Mouse (Mus musculus): ENCODE data around the gene Sgf29. TPM values are rescaled to one million over a fixed set of nuclear protein-coding genes. Genes with fewer than 3 reads are reported as not detected.
A peak's percentile ranks its signal among the peaks of the same experiment; 100 is the strongest.

Gene Sgf29
- 53.2 and 64.5 TPM in 2 replicates for polyA plus RNA-seq (2015; fragmentation: Nextera tagmentation; extraction: Ambion mirVana)

- H3K9me3 ChIP-seq (replicated peaks): no peaks in the 10 kb centered on the region
- H3K4me3 ChIP-seq (replicated peaks): peak within 1 kb of the TSS; percentile 60
- H3K4me1 ChIP-seq: peaks cover 21% of the 10 kb centered on the region
- no peaks in the 10 kb centered on the region for H3K27me3 ChIP-seq (replicated peaks)
- no peaks in the 10 kb centered on the region for H3K36me3 ChIP-seq
- H3K27ac ChIP-seq (replicated peaks): peak within 1 kb of the TSS; percentile 96
- peak within 1 kb of the TSS; percentile 74 for H3K9ac ChIP-seq (replicated peaks)
- peak; percentile 99 for ATAC-seq (ENCODE audit: low FRiP score)
- peak within 1 kb of the TSS; percentile 79 for H3K4me2 ChIP-seq
- 2% methylated on average over 57 of the region's 57 CpGs for WGBS
Measured at GRCm38 (mm10) chr7:126649231-126650051, at the start of gene Sgf29. Gene Sgf29, plus strand, starts transcription at chr7:126649309.

- Histone ChIP-seq H3K27ac (replicated peaks) (no peak overlapping the region), H3K27me3 (replicated peaks) (no peaks in the 10 kb centered on the region), H3K9me3 (replicated peaks) (no peaks in the 10 kb centered on the region), H3K4me3 (replicated peaks) (no peak overlapping the region), H3K36me3 (no peaks in the 10 kb centered on the region), H3K9ac (replicated peaks) (no peak overlapping the region), H3K4me1 (no peaks in the 10 kb centered on the region), H3K4me2 (no peak overlapping the region)
- 48% methylated on average over 5 of the region's 5 CpGs for WGBS
- ATAC-seq (ENCODE audit: low FRiP score): no peak
Measured at GRCm38 (mm10) chr7:126601896-126602295, 47.2 kb upstream of the Sgf29 start.

GRCm38 (mm10) chr7:126602650-126603049, 46.5 kb upstream of the Sgf29 start:
- 75% methylated on average over 3 of the region's 3 CpGs for WGBS

GRCm38 (mm10) chr7:126606611-126607010, 42.5 kb upstream of the Sgf29 start:
- Histone ChIP-seq H3K27ac (replicated peaks) (no peak overlapping the region), H3K9ac (replicated peaks) (no peak overlapping the region), H3K4me3 (replicated peaks) (no peak overlapping the region), H3K9me3 (replicated peaks) (no peaks in the 10 kb centered on the region), H3K4me2 (no peak overlapping the region), H3K27me3 (replicated peaks) (no peaks in the 10 kb centered on the region), H3K36me3 (no peaks in the 10 kb centered on the region), H3K4me1 (no peaks in the 10 kb centered on the region)
- ATAC-seq (ENCODE audit: low FRiP score): no peak
- WGBS: 70% methylated on average over 5 of the region's 5 CpGs

More at GRCm38 (mm10) chr7:126602650-126603049, 46.5 kb upstream of the Sgf29 start:
- Histone ChIP-seq H3K9me3 (replicated peaks) (no peaks in the 10 kb centered on the region), H3K4me1 (no peaks in the 10 kb centered on the region), H3K27me3 (replicated peaks) (no peaks in the 10 kb centered on the region), H3K4me2 (no peak overlapping the region), H3K4me3 (replicated peaks) (no peak overlapping the region), H3K27ac (replicated peaks) (no peak overlapping the region), H3K9ac (replicated peaks) (no peak overlapping the region), H3K36me3 (no peaks in the 10 kb centered on the region)
- ATAC-seq (ENCODE audit: low FRiP score): no peak

GRCm38 (mm10) chr7:126607064-126607463, 42.0 kb upstream of the Sgf29 start:
- WGBS: 71% methylated on average over 3 of the region's 3 CpGs
- no peak overlapping the region for H3K4me2 ChIP-seq

GRCm38 (mm10) chr7:126607796-126608195, 41.3 kb upstream of the Sgf29 start:
- Histone ChIP-seq H3K9ac (replicated peaks) (no peak overlapping the region), H3K4me2 (no peak overlapping the region), H3K9me3 (replicated peaks) (no peaks in the 10 kb centered on the region), H3K27ac (replicated peaks) (no peak overlapping the region), H3K4me1 (no peaks in the 10 kb centered on the region), H3K27me3 (replicated peaks) (no peaks in the 10 kb centered on the region), H3K4me3 (replicated peaks) (no peak overlapping the region), H3K36me3 (no peaks in the 10 kb centered on the region)
- ATAC-seq (ENCODE audit: low FRiP score): no peak
- 85% methylated on average over 5 of the region's 5 CpGs for WGBS

More at GRCm38 (mm10) chr7:126607064-126607463, 42.0 kb upstream of the Sgf29 start:
- H3K36me3 ChIP-seq: no peaks in the 10 kb centered on the region
- H3K27me3 ChIP-seq (replicated peaks): no peaks in the 10 kb centered on the region
- H3K9ac ChIP-seq (replicated peaks): no peak overlapping the region
- ATAC-seq (ENCODE audit: low FRiP score): no peak
- no peaks in the 10 kb centered on the region for H3K4me1 ChIP-seq
- no peaks in the 10 kb centered on the region for H3K9me3 ChIP-seq (replicated peaks)
- H3K27ac ChIP-seq (replicated peaks): no peak overlapping the region
- no peak overlapping the region for H3K4me3 ChIP-seq (replicated peaks)

GRCm38 (mm10) chr7:126612736-126613135, 36.4 kb upstream of the Sgf29 start:
- Histone ChIP-seq H3K4me2 (no peak overlapping the region), H3K9me3 (replicated peaks) (no peaks in the 10 kb centered on the region), H3K4me1 (no peaks in the 10 kb centered on the region), H3K4me3 (replicated peaks) (no peak overlapping the region), H3K27me3 (replicated peaks) (no peaks in the 10 kb centered on the region), H3K9ac (replicated peaks) (no peak overlapping the region), H3K27ac (replicated peaks) (no peak overlapping the region), H3K36me3 (no peaks in the 10 kb centered on the region)
- no peak for ATAC-seq (ENCODE audit: low FRiP score)
- WGBS: 72% methylated on average over 3 of the region's 3 CpGs

GRCm38 (mm10) chr7:126616707-126617106, 32.4 kb upstream of the Sgf29 start:
- Histone ChIP-seq H3K27me3 (replicated peaks) (no peaks in the 10 kb centered on the region), H3K36me3 (no peaks in the 10 kb centered on the region), H3K4me2 (no peak overlapping the region), H3K4me1 (no peaks in the 10 kb centered on the region), H3K4me3 (replicated peaks) (no peak overlapping the region), H3K9ac (replicated peaks) (no peak overlapping the region), H3K27ac (replicated peaks) (no peak overlapping the region), H3K9me3 (replicated peaks) (no peaks in the 10 kb centered on the region)
- ATAC-seq (ENCODE audit: low FRiP score): no peak
- WGBS: 75% methylated on average over 3 of the region's 3 CpGs

GRCm38 (mm10) chr7:126619559-126620275, 29.4 kb upstream of the Sgf29 start:
- H3K4me1 ChIP-seq: no peaks in the 10 kb centered on the region
- no peak overlapping the region for H3K27ac ChIP-seq (replicated peaks)
- no peaks in the 10 kb centered on the region for H3K36me3 ChIP-seq
- no peak overlapping the region for H3K4me2 ChIP-seq
- ATAC-seq (ENCODE audit: low FRiP score): no peak
- H3K27me3 ChIP-seq (replicated peaks): no peaks in the 10 kb centered on the region
- H3K9me3 ChIP-seq (replicated peaks): no peaks in the 10 kb centered on the region
- no peak overlapping the region for H3K9ac ChIP-seq (replicated peaks)
- WGBS: 84% methylated on average over 10 of the region's 10 CpGs
- H3K4me3 ChIP-seq (replicated peaks): no peak overlapping the region

- ATAC-seq (ENCODE audit: low FRiP score): no peak
- H3K36me3 ChIP-seq: no peaks in the 10 kb centered on the region
- no peak overlapping the region for H3K9ac ChIP-seq (replicated peaks)
- H3K4me2 ChIP-seq: no peak overlapping the region
- H3K27ac ChIP-seq (replicated peaks): no peak overlapping the region
- no peak overlapping the region for H3K4me3 ChIP-seq (replicated peaks)
- WGBS: 91% methylated on average over 9 of the region's 9 CpGs
- no peaks in the 10 kb centered on the region for H3K4me1 ChIP-seq
- no peaks in the 10 kb centered on the region for H3K27me3 ChIP-seq (replicated peaks)
- H3K9me3 ChIP-seq (replicated peaks): no peaks in the 10 kb centered on the region
Measured at GRCm38 (mm10) chr7:126621452-126622359, 27.4 kb upstream of the Sgf29 start.

GRCm38 (mm10) chr7:126623381-126623780, 25.7 kb upstream of the Sgf29 start:
- WGBS: 93% methylated on average over 1 of the region's 1 CpGs
- ATAC-seq (ENCODE audit: low FRiP score): no peak
- Histone ChIP-seq H3K36me3 (no peaks in the 10 kb centered on the region), H3K9ac (replicated peaks) (no peak overlapping the region), H3K9me3 (replicated peaks) (no peaks in the 10 kb centered on the region), H3K4me1 (no peaks in the 10 kb centered on the region), H3K27me3 (replicated peaks) (no peaks in the 10 kb centered on the region), H3K4me3 (replicated peaks) (no peak overlapping the region), H3K4me2 (no peak overlapping the region), H3K27ac (replicated peaks) (no peak overlapping the region)

All from neural tube, embryonic 15.5 days (tissue).